Mouse (Mus musculus): Measurements from ENCODE around the gene Eaf2.
"Not testable (repeated sequence)": the region's sequence is repeated elsewhere in the genome, so short reads cannot be mapped to it uniquely, and the experiment has no call there.

Eaf2 gene

DNA sequence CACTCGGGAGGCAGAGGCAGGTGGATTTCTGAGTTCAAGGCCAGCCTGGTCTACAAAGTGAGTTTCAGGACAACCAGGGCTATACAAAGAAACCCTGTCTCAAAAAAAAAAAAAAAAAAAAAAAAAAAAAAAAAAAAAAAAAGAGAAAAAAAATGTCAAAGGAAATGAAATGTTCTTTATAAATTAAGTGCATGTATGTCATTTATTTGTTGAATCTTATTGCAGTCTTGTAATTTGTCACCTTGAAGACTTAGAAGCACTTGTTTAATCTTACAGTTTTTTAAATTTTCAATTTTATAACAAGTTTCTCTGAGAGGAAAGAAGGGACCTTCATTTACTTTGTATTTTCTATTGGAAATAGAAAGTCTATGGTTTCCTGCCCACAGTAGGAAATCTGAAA is 27.9 kb downstream of the Eaf2 start:
- not testable (repeated sequence) for DNase-seq (ENCODE audit: low spot score)

GRCm38 (mm10) chr16:36828820-36829219 is 46.0 kb downstream of the Eaf2 start:
- DNase-seq (ENCODE audit: low spot score) = peak; percentile 36

DNA sequence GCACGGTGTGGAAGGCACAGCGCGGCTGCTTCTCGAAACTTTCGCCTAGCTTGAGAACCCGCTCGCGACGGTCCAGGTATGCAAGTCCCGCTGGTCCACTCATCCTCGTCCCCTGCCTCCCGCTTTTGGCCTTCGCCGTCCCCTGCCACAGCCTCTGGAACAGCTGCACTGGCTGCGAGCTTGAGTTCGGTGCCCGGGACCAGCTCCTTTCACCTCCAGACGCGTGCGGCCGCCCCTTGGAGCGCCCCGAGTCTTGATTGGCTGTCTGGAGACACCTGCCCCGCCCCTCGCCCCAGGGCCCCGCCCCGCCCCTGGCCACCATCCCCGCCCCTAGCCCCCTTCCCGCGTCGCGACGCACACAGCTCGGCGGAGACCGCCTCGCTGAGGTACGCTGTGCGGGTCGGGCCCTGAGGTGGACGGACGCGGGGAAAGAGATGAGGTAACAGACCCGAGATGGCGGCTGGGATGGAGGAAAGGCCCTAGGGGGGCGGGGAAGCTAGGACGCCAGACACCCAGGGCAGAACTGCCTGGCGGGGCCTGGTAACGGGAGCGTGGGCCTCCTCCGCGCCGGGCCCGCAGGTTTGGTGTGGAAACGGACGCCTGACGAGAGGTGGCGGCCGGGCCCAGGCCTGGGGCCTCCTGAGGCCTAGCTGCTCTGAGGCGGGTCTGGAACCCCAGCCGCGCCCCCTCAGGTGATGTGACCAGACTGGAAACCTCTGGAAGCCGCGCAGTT is 46.6 kb downstream of the Eaf2 start, which contains the start of gene Iqcb1:
Gene Iqcb1, plus strand, starts transcription at position 332 of the 733 bp plus-strand sequence.
- DNase-seq (ENCODE audit: low spot score) = peak; percentile 77

- no peak for DNase-seq (ENCODE audit: low spot score)
Measured at GRCm38 (mm10) chr16:36827611-36828053, 47.2 kb downstream of the Eaf2 start.

- DNase-seq (ENCODE audit: low spot score) = peak; percentile 70
Measured at GRCm38 (mm10) chr16:36821474-36821873, 53.3 kb downstream of the Eaf2 start.

GRCm38 (mm10) chr16:36820747-36821146 is 54.1 kb downstream of the Eaf2 start:
- no peak for DNase-seq (ENCODE audit: low spot score)

GRCm38 (mm10) chr16:36820016-36820415 is 54.8 kb downstream of the Eaf2 start:
- DNase-seq (ENCODE audit: low spot score) = no peak

DNA sequence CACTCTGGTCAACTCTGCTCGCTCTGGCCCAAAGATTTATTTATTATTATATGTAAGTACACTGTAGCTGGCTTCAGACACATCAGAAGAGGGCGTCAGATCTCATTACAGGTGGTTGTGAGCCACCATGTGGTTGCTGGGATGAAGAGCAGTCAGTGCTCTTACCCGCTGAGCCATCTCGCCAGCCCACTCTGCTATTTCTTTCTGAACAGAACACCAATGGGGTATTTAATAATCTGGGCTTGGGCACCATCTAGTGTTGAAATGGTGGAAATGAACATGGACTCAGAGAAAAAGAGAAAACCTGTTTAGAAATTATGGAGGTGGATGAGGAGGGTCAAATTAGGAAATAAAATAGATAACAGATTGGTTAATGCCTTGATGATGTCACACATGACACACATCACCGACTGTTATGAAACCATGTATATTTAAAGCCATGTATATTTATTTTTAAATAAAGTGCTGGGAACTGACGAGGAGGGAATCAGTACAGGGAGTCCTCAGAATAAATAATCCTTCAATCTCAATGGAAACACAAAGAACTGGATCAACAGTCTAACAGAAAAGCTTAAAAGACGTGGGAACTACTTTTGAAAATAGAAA is 57.4 kb downstream of the Eaf2 start:
- DNase-seq (ENCODE audit: low spot score) = peak; percentile 90

DNA sequence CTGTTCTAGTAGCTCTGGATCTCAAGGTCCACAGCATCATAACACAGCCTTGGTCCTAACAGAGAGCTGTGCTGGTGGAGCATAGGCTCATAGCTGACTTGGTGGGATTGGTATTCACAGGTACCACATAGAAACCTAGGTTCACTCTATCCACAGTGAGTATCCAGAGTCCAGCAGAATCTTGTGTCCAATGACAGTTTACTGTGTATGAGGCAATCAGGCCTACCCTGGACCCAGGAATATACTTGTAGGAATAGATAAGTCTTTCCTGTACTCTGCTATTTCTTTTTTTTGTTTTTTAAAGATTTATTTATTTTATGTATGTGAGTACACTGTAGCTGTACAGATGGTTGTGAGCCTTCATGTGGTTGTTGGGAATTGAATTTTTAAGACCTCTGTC is 57.9 kb downstream of the Eaf2 start:
- DNase-seq (ENCODE audit: low spot score) = no peak

DNA sequence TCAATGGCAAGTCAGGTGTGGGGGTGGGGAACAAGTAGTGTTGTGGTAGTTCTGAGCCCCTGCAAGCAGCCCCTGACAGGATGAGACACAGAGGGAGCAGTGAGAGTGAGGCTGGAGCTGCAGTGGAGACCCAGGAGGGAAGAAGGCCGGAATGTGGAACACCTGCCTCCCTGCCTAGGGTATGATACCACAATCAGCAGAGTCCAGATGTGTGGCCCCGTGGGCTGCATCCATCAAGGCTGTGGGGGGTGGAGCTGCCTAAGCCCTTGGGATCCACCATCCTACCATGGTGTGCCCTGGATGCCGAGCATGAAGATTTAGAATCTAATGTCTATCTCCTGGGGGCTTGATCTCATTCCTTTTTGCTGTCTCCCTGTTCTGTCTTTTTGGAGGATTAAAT is 61.1 kb downstream of the Eaf2 start:
- no peak for DNase-seq (ENCODE audit: low spot score)

GRCm38 (mm10) chr16:36808616-36809015 is 66.2 kb downstream of the Eaf2 start:
- DNase-seq (ENCODE audit: low spot score) = no peak

- no peak for DNase-seq (ENCODE audit: low spot score)
Measured at GRCm38 (mm10) chr16:36802361-36802760, 72.4 kb downstream of the Eaf2 start.

DNA sequence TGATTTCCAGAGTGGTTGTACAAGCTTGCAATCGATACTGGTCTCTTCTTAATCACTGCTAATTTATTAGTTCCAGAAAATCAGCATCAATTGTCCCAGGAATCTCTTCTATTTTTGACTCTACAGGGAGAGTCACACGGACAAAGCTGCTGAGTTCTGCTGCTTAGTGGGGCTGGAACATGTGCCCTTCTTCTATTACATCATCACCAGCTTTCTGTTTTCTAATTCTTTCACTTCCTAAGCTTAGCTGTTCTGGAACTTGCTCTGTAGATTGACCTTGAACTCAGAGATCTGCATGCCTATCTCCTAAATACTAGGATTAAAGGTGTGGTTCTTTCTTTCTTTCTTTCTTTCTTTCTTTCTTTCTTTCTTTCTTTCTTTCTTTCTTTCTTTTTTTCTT is 76.5 kb downstream of the Eaf2 start:
- DNase-seq (ENCODE audit: low spot score) = no peak

DNA sequence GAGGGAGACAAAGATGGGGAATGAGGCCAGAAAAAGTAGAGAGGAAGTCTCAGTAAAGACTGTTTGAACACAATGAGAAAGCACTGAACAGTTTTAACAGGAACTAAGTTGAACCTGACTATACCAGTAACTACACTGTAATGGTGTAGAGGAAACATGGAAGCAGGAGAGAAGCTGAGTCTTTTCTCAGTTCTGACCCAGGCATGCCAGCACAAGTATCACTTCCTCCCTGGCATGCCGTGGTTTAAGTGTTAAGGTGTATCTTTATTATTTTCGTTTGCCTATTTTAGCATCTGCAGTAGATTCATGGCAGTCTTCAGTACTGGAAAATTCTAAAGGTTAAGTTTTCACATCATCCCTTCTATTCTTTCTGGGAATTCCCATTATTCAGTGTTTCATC is 79.8 kb downstream of the Eaf2 start:
- no peak for DNase-seq (ENCODE audit: low spot score)

GRCm38 (mm10) chr16:36790166-36790565 is 84.6 kb downstream of the Eaf2 start:
- DNase-seq (ENCODE audit: low spot score) = no peak

DNA sequence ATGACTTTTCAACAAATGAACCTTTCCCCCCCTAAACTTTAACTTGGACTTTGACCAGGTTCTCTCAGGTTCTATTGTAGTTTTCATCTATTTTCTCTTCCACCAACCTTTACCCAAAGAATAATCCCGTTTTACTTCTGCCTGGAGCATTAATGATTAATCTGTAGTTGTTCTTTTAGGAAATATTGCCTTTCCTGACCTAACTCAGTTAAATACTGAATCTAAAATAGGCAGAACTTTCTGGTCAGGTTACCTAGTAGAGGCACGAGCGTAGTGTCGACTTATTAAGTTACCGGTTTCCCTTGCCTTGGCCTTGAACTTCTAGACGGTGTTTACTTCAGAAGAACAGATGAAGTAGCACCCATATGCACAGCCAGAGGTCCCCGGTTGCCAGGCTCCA is 88.3 kb downstream of the Eaf2 start:
- DNase-seq (ENCODE audit: low spot score) = no peak

GRCm38 (mm10) chr16:36784594-36785313 is 90.0 kb downstream of the Eaf2 start, which contains the start of gene Slc15a2:
Slc15a2 (minus strand) TSS chr16:36784962.
- DNase-seq (ENCODE audit: low spot score) = no peak

DNA sequence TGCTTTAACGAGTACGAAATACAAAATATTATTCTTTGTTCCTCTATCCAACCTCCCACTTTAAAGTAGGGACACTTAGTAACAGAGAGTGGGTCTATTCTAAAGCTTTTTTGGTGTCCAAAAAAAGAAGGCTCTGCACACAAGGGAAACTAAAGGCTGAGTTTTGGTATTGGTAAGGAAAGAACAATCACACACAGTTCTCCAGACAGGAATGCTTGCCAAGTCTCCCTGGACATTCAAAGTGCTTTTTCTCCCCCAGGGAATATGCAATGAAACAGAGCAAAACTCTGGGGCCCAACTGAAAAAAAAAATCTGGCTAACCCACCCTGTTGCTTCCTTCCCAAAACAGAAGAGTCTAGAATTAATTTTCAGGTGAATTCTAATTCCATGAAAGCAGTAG is 90.7 kb downstream of the Eaf2 start:
- DNase-seq (ENCODE audit: low spot score) = no peak

- no peak for DNase-seq (ENCODE audit: low spot score)
Measured at GRCm38 (mm10) chr16:36775658-36776057, 99.1 kb downstream of the Eaf2 start.

GRCm38 (mm10) chr16:36772996-36773395 is 101.8 kb downstream of the Eaf2 start:
- DNase-seq (ENCODE audit: low spot score) = no peak

DNA sequence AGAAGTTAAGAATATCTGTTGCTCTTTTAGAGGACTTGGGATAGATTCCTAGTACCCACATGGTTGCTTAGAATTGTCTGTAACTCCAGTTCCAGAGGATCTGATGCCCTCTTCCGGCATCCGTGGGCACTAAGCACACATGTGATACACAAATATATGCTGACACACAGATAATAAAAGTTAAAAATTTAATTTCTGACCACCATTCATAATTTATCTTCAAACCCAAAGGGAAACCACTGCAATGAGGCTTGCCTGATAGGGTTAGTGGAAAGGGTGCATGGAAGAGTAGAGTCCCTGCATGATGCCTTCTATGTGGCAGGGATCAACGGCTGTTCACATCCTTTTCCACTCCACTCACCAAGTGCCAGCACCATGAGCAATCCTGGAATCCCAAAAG is 103.1 kb downstream of the Eaf2 start:
- DNase-seq (ENCODE audit: low spot score) = no peak

GRCm38 (mm10) chr16:36771244-36771643 is 103.6 kb downstream of the Eaf2 start:
- DNase-seq (ENCODE audit: low spot score) = no peak

DNA sequence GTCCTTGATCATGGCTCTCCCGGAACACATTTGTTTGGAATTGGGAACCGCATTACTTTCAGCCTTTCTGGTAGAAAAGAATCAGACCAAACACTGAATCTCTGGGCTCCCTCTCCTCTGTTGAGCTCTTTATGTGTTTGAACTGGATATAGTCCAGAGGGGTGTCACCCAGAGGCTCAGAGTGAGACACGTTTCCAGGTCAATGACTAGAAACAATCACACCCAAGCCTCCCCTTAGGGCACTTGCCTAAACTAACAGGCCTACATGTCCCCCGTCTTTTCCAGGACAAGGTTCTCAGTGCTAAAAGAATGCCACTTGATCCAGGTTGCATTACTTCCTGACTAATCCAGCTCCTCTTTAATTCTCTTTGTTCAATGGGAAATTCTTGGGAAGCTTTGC is 104.0 kb downstream of the Eaf2 start:
- DNase-seq (ENCODE audit: low spot score) = peak; percentile 24
